Mouse (Mus musculus) bone marrow, adult 2 months (tissue): Measurements from ENCODE around the gene Tor4a. TPM values are rescaled to one million over a fixed set of nuclear protein-coding genes. Genes with fewer than 3 reads are reported as not detected.

Source experiments
- H3K27ac ChIP-seq: fragments of 200-500 bp; 2 replicates; pipeline ENCODE4 v1.5.1; 2012; ENCODE audit warnings: low read depth, mild to moderate bottlenecking, control low read depth, inconsistent platforms, low read length; ENCODE audit not compliant: control insufficient read depth, poor library complexity, insufficient read depth
- H3K4me1 ChIP-seq: fragments of 200-500 bp; 2 replicates; pipeline ENCODE4 v1.6.1; 2011; ENCODE audit warnings: low read length; ENCODE audit not compliant: control insufficient read depth, insufficient read depth
- H3K4me3 ChIP-seq: fragments of 200-500 bp; replicated peaks from 2 replicates; pipeline ENCODE3; 2011; ENCODE audit warnings: mild to moderate bottlenecking, low read depth, low read length, control low read depth; ENCODE audit not compliant: control insufficient read depth
- CTCF ChIP-seq: fragments of 200-500 bp; IDR thresholded peaks from 2 replicates; pipeline ENCODE4 v1.5.1; 2011; ENCODE audit warnings: low read length, control low read depth; ENCODE audit not compliant: control insufficient read depth, insufficient read depth
- POLR2A ChIP-seq: fragments of 200-500 bp; IDR thresholded peaks from 2 replicates; pipeline ENCODE4 v1.6.1; 2011; ENCODE audit warnings: low read depth, mild to moderate bottlenecking, control low read depth, low read length, borderline replicate concordance; ENCODE audit not compliant: control insufficient read depth
- WGBS: fragments of 180-500 bp; shearing (Covaris S2); methylation state at CpG from one replicate; pipeline ENCODE4 v1.1.7; 2018; 5-methylcytosine and 5-hydroxymethylcytosine counted together
- polyA plus RNA-seq: library from polyadenylated mRNA; stranded (reverse); fragments of >200 nt; gene quantifications from 2 replicates; pipeline ENCODE4 v1.2.4, GENCODE M21; 2011; ENCODE audit warnings: low replicate concordance; ENCODE audit not compliant: missing spikeins, insufficient read depth, insufficient read length

The Tor4a gene
- polyA plus RNA-seq, 1 experiment, result 8.9 TPM

DNA sequence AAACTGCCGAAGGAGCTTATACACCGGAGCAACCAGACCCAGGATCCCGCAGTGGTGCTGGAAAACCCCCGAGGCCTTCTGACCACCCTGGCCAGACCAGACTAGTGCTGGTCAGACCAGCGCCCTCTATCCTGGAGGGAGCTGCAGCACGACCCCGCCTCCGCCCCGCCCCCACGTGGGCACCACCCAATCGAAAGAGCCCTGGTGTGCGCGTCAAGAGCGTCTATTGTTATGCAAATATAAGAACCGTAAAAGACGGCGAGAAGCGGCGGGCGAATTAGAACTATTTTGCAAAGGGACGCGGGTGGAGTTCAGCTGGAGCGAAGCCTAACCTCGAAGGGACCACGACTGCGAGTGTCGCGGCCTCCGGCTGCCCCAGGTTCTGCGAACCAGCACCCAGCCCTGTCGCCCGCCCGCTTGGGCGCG, 16.2 kb downstream of the Tor4a start, which contains the start of gene Nrarp:
Gene Nrarp, plus strand, starts transcription at position 281 of the 426 bp plus-strand sequence.
- peak within 1 kb of the TSS; percentile 58 for H3K4me3 ChIP-seq
- TF ChIP-seq CTCF, result peak; percentile 40; the same call in 1 of the 2 replicates
- TF ChIP-seq POLR2A, result peak; percentile 61
- H3K27ac ChIP-seq, result peak within 1 kb of the TSS; percentile 65
- under 1% methylated on average over 35 of the region's 35 CpGs for WGBS
- H3K4me1 ChIP-seq, result no peaks in the 10 kb centered on the region; the same call in 1 of the 2 replicates

DNA sequence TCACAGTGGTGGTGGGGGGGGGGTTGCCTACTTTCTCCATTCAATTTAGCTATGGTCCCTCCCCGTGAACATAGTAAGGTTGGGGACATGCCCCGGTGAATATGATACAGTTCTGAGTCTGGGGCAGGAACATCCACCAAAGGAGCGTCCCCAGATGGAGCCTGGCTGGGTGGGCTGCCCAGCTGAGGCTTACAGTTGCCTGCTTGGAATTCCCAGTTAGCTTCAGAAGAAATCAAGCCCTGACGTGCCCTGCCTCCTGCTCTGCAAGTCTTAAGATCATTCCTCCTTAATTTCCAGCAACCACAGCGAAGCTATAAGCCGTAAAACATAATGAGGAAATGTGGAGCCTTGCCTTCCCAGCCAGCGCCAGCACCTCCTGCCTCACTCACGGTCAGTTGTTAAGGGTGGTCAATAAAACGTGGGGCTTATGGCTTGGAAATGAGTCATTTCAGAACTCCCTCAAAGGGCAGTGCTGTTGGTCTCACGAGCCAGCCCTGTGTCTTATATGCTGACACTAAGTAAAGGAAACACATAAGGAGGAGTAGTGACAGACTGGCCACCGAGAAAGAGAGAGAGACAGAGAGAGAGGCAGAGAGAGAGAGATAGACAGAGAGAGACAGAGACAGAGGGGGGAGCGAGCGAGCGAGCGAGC, 17.0 kb downstream of the Tor4a start:
- 71% methylated on average over 15 of the region's 15 CpGs for WGBS
- peaks cover 1% of the 10 kb centered on the region; the same call in 1 of the 2 replicates for H3K4me1 ChIP-seq

DNA sequence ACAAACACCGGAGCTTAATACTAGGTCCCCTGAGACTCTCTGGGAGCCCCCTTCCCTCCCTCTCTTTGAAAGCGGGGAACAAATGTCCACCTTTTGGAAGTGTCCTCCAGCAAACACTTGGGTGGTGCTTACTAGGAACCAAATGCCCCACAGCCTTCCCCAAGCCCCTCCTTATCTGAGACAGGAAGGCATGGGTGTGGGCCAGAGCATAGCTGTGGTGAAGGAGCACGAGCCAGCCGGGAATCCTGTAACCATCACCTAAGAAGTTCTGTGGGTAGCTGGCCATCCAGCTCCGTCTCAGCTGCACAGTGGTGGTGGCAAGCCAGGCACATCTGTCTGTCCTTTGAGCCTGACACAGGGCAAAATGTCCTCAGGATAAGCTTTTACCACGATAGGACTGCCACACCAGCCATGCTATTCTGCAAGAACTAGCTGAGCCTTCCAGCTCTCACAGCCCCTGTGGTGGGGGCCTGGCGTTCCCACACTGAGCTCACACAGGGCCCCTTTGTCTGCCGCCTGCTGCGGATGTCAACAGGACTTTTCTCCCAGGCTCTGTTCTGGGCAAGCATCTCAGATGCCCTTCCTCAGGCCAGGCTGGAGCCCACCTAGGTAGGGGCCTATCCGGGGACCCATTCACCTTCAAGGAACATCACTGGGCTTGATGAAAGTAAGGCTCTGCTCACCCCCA, 18.3 kb downstream of the Tor4a start:
- TF ChIP-seq POLR2A, result no peak
- 66% methylated on average over 10 of the region's 10 CpGs for WGBS
- no peak overlapping the region for H3K4me3 ChIP-seq
- no peak overlapping the region for H3K27ac ChIP-seq
- peaks cover 1% of the 10 kb centered on the region; the same call in 1 of the 2 replicates for H3K4me1 ChIP-seq

More for the DNA sequence above, 17.0 kb downstream of the Tor4a start:
- H3K4me3 ChIP-seq, result no peak overlapping the region
- H3K27ac ChIP-seq, result no peak overlapping the region
- TF ChIP-seq CTCF, result no peak
- no peak for TF ChIP-seq POLR2A

DNA sequence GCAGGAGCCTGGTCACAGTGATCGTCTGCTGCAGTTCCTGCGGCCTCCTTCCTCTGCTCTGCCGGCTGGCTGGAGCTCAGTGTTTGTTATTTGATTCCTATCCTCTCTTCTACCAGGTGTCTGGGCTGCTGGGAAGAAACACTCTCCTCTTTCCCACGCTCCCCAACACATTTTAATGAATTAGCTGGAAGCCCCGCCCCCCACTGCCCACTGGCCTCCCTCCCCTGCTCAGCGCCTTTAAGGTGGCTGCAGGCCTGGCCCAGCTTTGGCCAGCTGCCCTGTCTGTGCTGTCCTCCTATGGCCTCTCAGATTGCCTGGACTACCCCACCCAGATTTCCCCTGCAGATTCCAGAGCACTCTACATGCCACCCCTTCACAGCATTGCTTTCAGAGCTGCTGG, 19.0 kb downstream of the Tor4a start:
- Histone ChIP-seq H3K4me3 (no peak overlapping the region), H3K27ac (no peak overlapping the region), H3K4me1 (peaks cover 1% of the 10 kb centered on the region; the same call in 1 of the 2 replicates)
- WGBS, result 73% methylated on average over 6 of the region's 6 CpGs
- TF ChIP-seq POLR2A (no peak), CTCF (no peak)

DNA sequence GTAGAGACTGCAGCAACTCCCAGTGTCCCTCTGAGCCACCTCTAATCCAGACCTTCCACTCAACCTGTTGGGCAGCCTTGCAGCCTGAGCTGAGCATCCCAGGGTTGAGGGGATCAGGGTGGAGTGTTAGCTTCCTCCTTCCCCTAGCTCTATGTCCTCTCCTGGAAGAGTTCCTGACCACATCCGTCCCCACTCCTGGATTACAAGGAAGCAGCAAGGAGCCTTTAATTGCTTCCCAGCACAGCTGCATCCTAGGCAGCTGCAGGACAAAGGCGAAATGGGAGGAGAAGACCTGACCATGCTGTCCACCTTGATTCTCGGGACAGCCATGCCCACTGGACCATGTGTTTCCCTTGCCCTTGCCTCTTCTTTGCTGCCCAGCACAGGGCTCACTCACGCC, 19.6 kb downstream of the Tor4a start:
- Histone ChIP-seq H3K27ac (no peak overlapping the region), H3K4me3 (no peak overlapping the region), H3K4me1 (peaks cover 1% of the 10 kb centered on the region; the same call in 1 of the 2 replicates)
- WGBS, result 77% methylated on average over 4 of the region's 4 CpGs
- TF ChIP-seq POLR2A (no peak), CTCF (no peak)

DNA sequence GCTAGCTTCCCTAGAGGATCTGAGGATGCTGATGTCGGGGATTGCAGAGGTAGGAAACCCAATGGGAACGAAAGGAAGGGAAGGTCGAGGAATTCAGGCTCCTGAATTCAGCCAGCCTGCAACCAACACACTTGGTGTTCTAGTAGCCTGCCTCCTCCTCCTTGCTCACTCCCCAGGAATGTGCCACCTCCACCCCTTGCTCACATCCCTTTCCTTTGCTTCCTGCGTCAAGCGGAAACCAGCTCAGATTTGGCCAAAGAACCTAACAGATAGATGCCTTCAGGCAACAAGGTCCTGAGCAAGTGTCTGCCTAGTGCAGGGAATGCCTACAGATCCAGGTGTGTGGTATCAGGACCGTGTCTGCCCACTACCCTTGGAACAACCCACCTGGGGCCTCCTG, 20.1 kb downstream of the Tor4a start:
- Histone ChIP-seq H3K4me3 (no peak overlapping the region), H3K27ac (no peak overlapping the region), H3K4me1 (peaks cover 1% of the 10 kb centered on the region; the same call in 1 of the 2 replicates)
- WGBS, result 82% methylated on average over 6 of the region's 6 CpGs
- TF ChIP-seq POLR2A (no peak), CTCF (no peak)

DNA sequence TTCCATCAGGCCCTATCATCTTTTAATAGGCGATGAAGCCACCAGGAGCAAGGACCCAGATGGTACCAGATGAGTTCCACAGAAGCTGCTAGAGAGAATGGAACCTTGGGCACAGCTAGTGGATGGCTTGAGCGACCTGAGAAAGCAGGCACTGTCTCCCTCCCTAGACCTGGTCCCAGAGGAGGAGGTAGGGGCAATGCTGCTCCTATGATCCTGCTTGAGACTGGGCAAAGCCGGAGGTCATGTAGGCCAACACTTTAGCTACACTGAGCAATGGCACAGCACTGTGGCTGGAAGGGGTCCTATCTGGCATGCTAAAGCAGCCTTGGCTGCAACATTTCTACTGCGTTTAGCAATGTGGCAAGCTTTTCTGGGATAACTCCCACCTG, 21.0 kb downstream of the Tor4a start:
- peaks cover 1% of the 10 kb centered on the region; the same call in 1 of the 2 replicates for H3K4me1 ChIP-seq
- no peak overlapping the region for H3K27ac ChIP-seq
- 92% methylated on average over 4 of the region's 4 CpGs for WGBS
- TF ChIP-seq CTCF (no peak), POLR2A (no peak)
- H3K4me3 ChIP-seq, result no peak overlapping the region

DNA sequence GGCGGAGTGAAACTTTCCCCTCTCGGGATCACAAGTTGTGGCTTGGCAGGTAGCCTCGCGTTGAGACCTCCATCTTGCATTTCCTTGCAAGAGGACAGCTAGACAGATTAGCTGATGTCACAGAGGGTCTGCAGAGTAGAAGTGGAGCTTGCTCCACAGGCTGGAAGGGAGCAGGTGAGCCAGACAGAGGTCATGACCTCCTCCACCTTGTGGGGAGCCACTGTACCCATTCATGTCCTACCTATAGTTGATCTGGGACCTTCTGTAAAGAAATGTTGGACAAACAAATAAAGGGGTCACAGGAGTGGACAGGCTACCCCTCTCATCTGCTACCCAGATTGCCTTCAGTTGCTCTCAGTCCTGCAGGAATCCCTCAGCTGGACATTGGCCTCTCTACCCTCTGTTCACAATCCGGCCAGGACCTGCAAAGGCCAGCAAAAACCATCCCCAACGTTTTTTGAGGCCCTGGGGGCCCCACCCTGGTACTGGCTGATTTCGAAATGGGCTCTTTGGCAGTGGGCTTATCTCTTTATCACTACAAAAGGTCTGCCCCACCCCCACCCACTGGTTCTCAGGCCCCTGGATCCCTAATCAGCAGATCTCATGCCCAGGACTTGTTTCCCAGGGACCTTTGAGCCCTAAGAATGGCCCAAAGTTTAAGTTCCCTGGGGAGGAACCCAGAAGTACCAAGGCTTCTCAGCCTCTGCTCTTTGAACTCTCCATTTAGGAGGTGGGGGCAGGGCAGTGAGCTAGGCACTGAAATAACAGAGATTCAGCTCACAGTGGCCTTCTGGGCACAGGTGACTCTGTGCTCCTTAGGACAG, 21.6 kb downstream of the Tor4a start:
- TF ChIP-seq POLR2A (no peak), CTCF (no peak)
- WGBS, result 51% methylated on average over 7 of the region's 7 CpGs
- Histone ChIP-seq H3K4me1 (peaks cover 3% of the 10 kb centered on the region; the same call in 1 of the 2 replicates), H3K27ac (no peak overlapping the region), H3K4me3 (no peak overlapping the region)
